Mouse (Mus musculus) cerebellum, adult 2 months (tissue): Measurements from ENCODE around the gene Pepd. TPM values are rescaled to one million over a fixed set of nuclear protein-coding genes. Genes with fewer than 3 reads are reported as not detected.

ENCODE experiments used
- DNase-seq, 2 experiments: peaks; one replicate each; pipeline ENCODE4 v3.0.0; 2021
- H3K27ac ChIP-seq: fragments of 200-500 bp; 2 replicates; pipeline ENCODE4 v1.5.1; 2012; ENCODE audit warnings: low read length, control low read depth, inconsistent platforms; ENCODE audit not compliant: insufficient read depth
- H3K27me3 ChIP-seq: fragments of 200-500 bp; 2 replicates; pipeline ENCODE4 v1.6.1; 2012; ENCODE audit warnings: inconsistent platforms, mild to moderate bottlenecking, low read length, moderate library complexity; ENCODE audit not compliant: control insufficient read depth, insufficient read depth
- H3K4me1 ChIP-seq: fragments of 200-500 bp; 2 replicates; pipeline ENCODE4 v1.6.1; 2011; ENCODE audit warnings: low read length; ENCODE audit not compliant: control insufficient read depth, insufficient read depth
- H3K4me3 ChIP-seq: fragments of 200-500 bp; replicated peaks from 2 replicates; pipeline ENCODE3; 2011; ENCODE audit warnings: mild to moderate bottlenecking, low read depth, low read length, control low read depth; ENCODE audit not compliant: insufficient read depth
- CTCF ChIP-seq: fragments of 200-500 bp; IDR thresholded peaks from 2 replicates; pipeline ENCODE4 v1.5.1; 2011; ENCODE audit warnings: low read depth, mild to moderate bottlenecking, control low read depth, low read length, moderate library complexity, borderline replicate concordance; ENCODE audit not compliant: insufficient read depth
- POLR2A ChIP-seq: fragments of 200-500 bp; IDR thresholded peaks from 2 replicates; pipeline ENCODE4 v1.6.1; 2011; ENCODE audit warnings: low read length, control low read depth, borderline replicate concordance; ENCODE audit not compliant: insufficient read depth
- WGBS: fragments of 180-500 bp; shearing (Covaris S2); methylation state at CpG from one replicate; pipeline ENCODE4 v1.1.7; 2018; 5-methylcytosine and 5-hydroxymethylcytosine counted together
- polyA plus RNA-seq: library from polyadenylated mRNA; depleted of rRNA; stranded (reverse); fragments of >200 nt; gene quantifications from 2 replicates; pipeline ENCODE4 v1.2.3, GENCODE M21; 2012

The Pepd gene
- polyA plus RNA-seq, 1 experiment, result 55.1 TPM

GRCm38 (mm10) chr7:34987258-34987657 is 75.1 kb downstream of the Pepd start:
- Histone ChIP-seq H3K27me3 (no peaks in the 10 kb centered on the region), H3K27ac (no peak overlapping the region), H3K4me3 (no peak overlapping the region), H3K4me1 (peaks cover 4% of the 10 kb centered on the region; the same call in 1 of the 2 replicates)
- DNase-seq, result no peak
- WGBS, result 72% methylated on average over 6 of the region's 6 CpGs
- no peak for TF ChIP-seq POLR2A
- no peak for TF ChIP-seq CTCF

DNA sequence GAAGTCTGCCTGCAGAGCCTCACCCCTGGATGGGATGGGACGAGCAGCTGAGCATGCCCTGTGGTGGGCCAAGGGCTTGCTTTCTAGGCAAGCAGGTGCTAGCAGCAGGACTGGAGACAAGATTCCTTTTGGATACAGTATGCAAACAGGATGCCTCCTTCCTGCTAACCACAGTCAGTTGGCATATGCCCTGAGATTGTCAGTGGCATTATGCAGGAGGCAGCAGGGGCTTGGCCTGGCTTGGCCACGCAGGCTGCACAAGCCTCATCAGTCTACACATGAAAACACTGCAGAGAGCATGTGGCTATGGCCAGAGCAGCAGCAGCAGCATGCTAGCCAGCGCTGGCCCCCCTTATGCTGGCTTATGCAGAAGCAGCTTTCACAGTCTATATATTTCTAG is 76.3 kb downstream of the Pepd start:
- Histone ChIP-seq H3K4me1 (peaks cover 4% of the 10 kb centered on the region; the same call in 1 of the 2 replicates), H3K4me3 (no peak overlapping the region), H3K27me3 (no peaks in the 10 kb centered on the region), H3K27ac (no peak overlapping the region)
- DNase-seq, result no peak
- no peak for TF ChIP-seq POLR2A
- TF ChIP-seq CTCF, result no peak
- WGBS, result 31% methylated on average over 3 of the region's 3 CpGs

DNA sequence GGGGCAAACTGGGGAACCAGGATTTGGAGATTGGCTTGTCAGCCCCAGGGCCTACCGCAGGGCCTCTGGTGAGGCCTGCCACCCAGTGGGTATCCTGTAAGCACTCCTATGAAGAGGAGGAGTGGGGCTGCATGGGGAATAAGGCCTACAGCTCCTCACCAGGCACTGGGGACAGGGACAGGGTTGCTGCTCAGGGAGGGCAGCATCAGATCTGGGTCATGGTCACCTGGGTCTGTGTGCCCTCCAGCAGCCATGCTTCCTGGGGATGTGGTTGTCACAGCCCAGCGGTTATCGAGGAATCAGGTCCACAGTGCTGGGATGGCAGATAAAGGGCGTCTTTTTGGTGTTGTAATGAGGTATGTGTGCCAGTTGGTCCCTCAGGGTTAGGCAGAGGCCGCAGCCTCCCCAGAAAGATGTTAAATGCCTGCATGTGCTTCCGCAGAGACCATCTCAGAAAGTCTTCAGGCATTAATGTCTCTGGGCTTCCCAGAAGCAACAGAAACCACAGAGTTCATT is 79.6 kb downstream of the Pepd start:
- Histone ChIP-seq H3K27ac (no peak overlapping the region), H3K4me1 (peaks cover 4% of the 10 kb centered on the region; the same call in 1 of the 2 replicates), H3K4me3 (no peak overlapping the region), H3K27me3 (no peaks in the 10 kb centered on the region)
- TF ChIP-seq POLR2A, result no peak
- no peak for TF ChIP-seq CTCF
- WGBS, result 95% methylated on average over 6 of the region's 6 CpGs
- no peak for DNase-seq

GRCm38 (mm10) chr7:34992766-34993165 is 80.6 kb downstream of the Pepd start:
- TF ChIP-seq POLR2A, result no peak
- TF ChIP-seq CTCF, result no peak
- WGBS, result 94% methylated on average over 3 of the region's 3 CpGs
- DNase-seq, result no peak

DNA sequence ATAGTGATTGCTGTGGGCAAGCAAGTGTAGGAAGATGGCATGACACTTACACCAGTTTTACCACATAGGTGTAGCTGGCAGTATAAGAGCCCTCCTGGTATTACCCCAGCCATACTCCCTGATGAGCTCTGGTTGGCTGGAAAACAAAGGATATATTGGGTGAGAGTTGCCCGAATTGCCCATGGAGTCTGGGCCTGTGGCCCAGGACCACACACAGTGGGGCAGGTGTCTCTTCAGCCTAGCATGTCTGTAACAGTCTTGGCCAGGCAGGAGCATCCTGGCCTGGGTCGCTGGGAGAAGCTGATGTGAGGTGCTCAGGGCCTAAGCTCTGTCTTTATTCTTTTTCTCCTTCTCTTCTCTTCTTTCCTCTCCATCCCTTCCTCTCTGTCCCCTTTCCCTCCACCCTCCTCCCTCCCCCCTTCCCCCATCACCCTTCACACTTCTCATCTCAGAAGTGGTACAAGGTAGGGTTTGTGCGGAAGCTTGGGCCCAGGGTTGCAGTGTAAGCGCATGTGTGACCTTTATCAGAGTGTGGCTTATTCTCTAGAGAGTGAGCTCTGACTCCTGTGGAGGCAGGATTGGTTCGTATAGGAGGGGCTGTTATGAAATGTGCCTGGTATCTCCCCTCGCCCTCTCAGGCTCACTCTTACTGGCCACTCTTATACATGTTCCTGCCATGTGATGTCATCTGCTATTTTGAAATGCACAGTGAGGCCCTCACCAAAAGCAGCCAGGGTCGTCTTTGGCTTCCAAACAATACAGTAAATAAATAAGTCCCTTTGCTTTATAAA is 83.9 kb downstream of the Pepd start:
- 61% methylated on average over 7 of the region's 7 CpGs for WGBS
- Histone ChIP-seq H3K27me3 (no peaks in the 10 kb centered on the region), H3K4me1 (no peaks in the 10 kb centered on the region; the same call in 1 of the 2 replicates), H3K27ac (no peak overlapping the region), H3K4me3 (no peak overlapping the region)
- TF ChIP-seq POLR2A (no peak), CTCF (no peak)
- no peak for DNase-seq

More at GRCm38 (mm10) chr7:34992766-34993165, 80.6 kb downstream of the Pepd start:
- H3K27ac ChIP-seq, result no peak overlapping the region
- H3K4me1 ChIP-seq, result peaks cover 4% of the 10 kb centered on the region; the same call in 1 of the 2 replicates
- H3K27me3 ChIP-seq, result no peaks in the 10 kb centered on the region
- no peak overlapping the region for H3K4me3 ChIP-seq

DNA sequence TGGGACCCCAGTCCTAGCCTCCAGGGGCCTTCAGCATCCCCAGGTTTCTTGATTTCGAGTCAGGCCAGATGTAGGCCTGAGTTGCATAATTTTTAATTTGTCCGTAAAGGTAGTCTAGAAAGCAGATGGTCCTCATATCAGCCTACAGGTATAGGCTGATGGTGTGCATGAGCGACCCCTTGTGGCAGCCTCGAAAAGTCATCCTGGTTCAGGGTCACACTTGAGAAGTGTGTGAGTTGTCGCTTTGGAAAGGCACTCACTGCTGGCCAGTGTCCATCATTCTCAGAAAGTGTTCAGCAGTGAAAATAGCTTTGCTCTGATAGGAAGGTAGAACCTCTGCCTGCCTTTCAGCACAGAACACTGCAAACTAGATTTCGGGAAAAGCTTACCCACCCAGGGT is 88.7 kb downstream of the Pepd start:
- TF ChIP-seq CTCF, result peak; percentile 67; the same call in 1 of the 2 replicates
- TF ChIP-seq POLR2A, result no peak
- H3K27ac ChIP-seq, result no peak overlapping the region
- H3K4me3 ChIP-seq, result no peak overlapping the region
- 29% methylated on average over 6 of the region's 6 CpGs for WGBS
- no peaks in the 10 kb centered on the region for H3K4me1 ChIP-seq
- H3K27me3 ChIP-seq, result no peaks in the 10 kb centered on the region
- peak; percentile 16 to 23 for DNase-seq

DNA sequence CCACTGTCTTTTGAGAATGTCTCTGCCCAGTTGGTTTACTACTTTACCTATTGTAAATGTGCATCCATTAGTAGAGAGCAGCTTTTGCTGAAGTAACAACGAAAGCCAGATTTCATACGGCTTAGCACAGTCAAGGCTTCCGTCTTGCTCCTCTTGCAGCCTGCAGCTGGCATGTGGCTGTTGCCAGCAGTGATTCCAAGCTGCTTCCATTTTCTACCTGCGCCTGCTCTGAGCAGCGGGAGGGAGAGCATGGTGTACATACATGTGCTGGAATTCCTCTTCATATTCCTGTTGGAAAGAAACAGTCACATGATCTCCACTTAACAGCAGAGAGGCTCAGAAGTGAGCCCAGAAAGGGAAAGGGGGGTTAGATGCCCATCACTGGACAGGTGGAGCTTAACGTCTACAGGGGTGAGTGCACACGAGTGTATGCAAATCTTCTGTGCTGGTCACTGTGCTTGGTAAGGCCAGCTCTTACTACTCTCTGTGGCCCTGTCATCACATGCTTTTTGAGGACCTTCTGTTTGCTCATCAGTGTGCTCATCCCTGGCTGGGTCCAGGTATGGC is 91.1 kb downstream of the Pepd start:
- Histone ChIP-seq H3K27me3 (no peaks in the 10 kb centered on the region), H3K27ac (no peak overlapping the region), H3K4me1 (no peaks in the 10 kb centered on the region), H3K4me3 (no peak overlapping the region)
- no peak for TF ChIP-seq POLR2A
- no peak for TF ChIP-seq CTCF
- WGBS, result 37% methylated on average over 7 of the region's 7 CpGs
- DNase-seq, result no peak

DNA sequence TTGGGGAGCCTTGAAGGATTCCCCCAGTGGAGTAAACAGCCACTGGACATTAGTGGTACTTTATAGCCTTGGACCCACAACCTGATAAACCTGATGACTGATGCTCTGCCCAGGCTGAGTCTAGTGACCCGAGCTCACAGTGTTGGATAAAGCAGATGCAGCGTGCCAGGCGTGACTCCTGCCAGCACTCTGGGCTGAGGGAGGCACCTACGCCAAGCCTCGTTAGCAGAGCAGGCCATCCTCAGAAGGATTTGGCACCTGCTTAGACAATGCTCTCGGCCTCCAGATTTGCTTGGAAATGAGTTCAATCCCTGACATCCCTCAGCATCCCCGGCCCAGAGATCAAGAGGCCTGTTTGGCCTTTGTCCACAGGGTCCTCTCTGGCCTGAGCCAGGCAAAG is 94.5 kb downstream of the Pepd start:
- TF ChIP-seq CTCF (no peak), POLR2A (no peak)
- H3K4me1 ChIP-seq, result no peaks in the 10 kb centered on the region
- H3K4me3 ChIP-seq, result no peak overlapping the region
- no peaks in the 10 kb centered on the region for H3K27me3 ChIP-seq
- H3K27ac ChIP-seq, result no peak overlapping the region
- WGBS, result 25% methylated on average over 7 of the region's 7 CpGs
- no peak for DNase-seq

DNA sequence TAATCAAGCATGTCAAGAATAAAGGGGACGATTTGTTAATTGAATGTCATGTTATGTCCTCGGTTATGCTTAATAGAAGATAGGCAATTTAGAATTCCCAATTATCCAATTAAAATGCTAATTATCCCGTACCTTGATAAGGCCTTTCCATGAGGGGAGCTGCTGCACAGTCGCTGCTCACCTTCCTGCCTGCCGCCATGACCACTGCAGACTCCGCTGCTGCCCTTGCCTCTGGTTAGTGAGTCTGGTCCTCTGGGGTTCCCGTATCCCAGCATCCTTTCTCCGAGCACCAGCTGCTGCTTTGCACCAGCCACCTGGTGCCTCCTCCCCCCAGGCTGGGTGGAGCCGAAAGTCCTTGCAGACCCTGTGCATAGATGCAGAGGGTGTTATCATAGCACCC is 101.0 kb downstream of the Pepd start:
- H3K4me1 ChIP-seq, result no peaks in the 10 kb centered on the region
- no peak overlapping the region for H3K4me3 ChIP-seq
- H3K27ac ChIP-seq, result no peak overlapping the region
- no peak for DNase-seq
- TF ChIP-seq POLR2A, result no peak
- TF ChIP-seq CTCF, result no peak
- H3K27me3 ChIP-seq, result no peaks in the 10 kb centered on the region
- 44% methylated on average over 9 of the region's 9 CpGs for WGBS
